Mouse (Mus musculus) hindbrain, postnatal 0 days (tissue): ENCODE data around the gene Yipf4. TPM values are rescaled to one million over a fixed set of nuclear protein-coding genes. Genes with fewer than 3 reads are reported as not detected.

Experiments used
- ATAC-seq: fragments of 200-750 bp; cut with Nextera tagmentation; 2 replicates; pipeline ENCODE4 v1.8.0; 2017; ENCODE audit warnings: mild to moderate bottlenecking, moderate TSS enrichment, moderate library complexity
- DNase-seq: peaks from one replicate; pipeline ENCODE4 v3.0.0-alpha.2; 2015; ENCODE audit warnings: low spot score
- H3K27ac ChIP-seq: fragments of 300-500 bp; sonication (generic); 2 replicates; pipeline ENCODE4 v1.5.1; 2014; ENCODE audit warnings: mild to moderate bottlenecking
- H3K27me3 ChIP-seq: fragments of 300-500 bp; sonication (generic); 2 replicates; pipeline ENCODE4 v1.6.1; 2014; ENCODE audit warnings: low read length, mixed read lengths; ENCODE audit not compliant: insufficient read depth
- H3K36me3 ChIP-seq: fragments of 300-500 bp; sonication (generic); 2 replicates; pipeline ENCODE4 v1.6.1; 2014; ENCODE audit warnings: low read length, mixed read lengths; ENCODE audit not compliant: insufficient read depth
- H3K4me1 ChIP-seq: fragments of 300-500 bp; sonication (generic); 2 replicates; pipeline ENCODE4 v1.6.1; 2014; ENCODE audit warnings: antibody characterized with exemption, low read length, mixed read lengths; ENCODE audit not compliant: insufficient read depth
- H3K4me2 ChIP-seq: fragments of 300-500 bp; sonication (generic); 2 replicates; pipeline ENCODE4 v1.6.1; 2014; ENCODE audit warnings: low read depth, mild to moderate bottlenecking, low read length, moderate library complexity, mixed read lengths
- H3K4me3 ChIP-seq: fragments of 300-500 bp; sonication (generic); 2 replicates; pipeline ENCODE4 v1.5.1; 2014; ENCODE audit warnings: low read length
- H3K9ac ChIP-seq: fragments of 300-500 bp; sonication (generic); replicated peaks from 2 replicates; pipeline ENCODE4 v1.6.1; 2014; ENCODE audit warnings: mild to moderate bottlenecking, low read length, moderate library complexity, mixed read lengths
- H3K9me3 ChIP-seq: fragments of 300-500 bp; sonication (generic); 2 replicates; pipeline ENCODE4 v1.6.1; 2016; ENCODE audit warnings: low read length, mixed read lengths
- CTCF ChIP-seq: IDR thresholded peaks from 2 replicates; pipeline ENCODE4 v1.5.1; 2016; ENCODE audit warnings: antibody characterized with exemption, control low read depth, low read depth
- WGBS: fragments of 180-500 bp; shearing (Covaris S2); extraction: QIAGEN DNeasy Blood & Tissue Kit; methylation state at CpG from one replicate; pipeline ENCODE4 v1.1.7; 2014; 5-methylcytosine and 5-hydroxymethylcytosine counted together
- polyA plus RNA-seq: library from polyadenylated mRNA; unstranded; fragments of >200 nt; fragmentation: Nextera tagmentation; extraction: Ambion mirVana; gene quantifications from 2 replicates; pipeline ENCODE4 v1.2.1, GENCODE M21; 2015
- total RNA-seq: library from RNA; depleted of rRNA; stranded (reverse); fragments of >200 nt; gene quantifications from 2 replicates; pipeline ENCODE4 v1.2.3, GENCODE M21; 2014; rRNA removed

The Yipf4 gene
- total and polyA plus RNA-seq, 2 experiments from 2014 or later: 43.3 to 53.5 TPM

- ATAC-seq (no peak), DNase-seq (no peak)
- no peak for TF ChIP-seq CTCF
- H3K9me3 ChIP-seq: no peaks in the 10 kb centered on the region
- H3K4me2 ChIP-seq: peak overlapping the region; percentile 81
- peak overlapping the region; percentile 100 for H3K4me3 ChIP-seq
- no peaks in the 10 kb centered on the region for H3K36me3 ChIP-seq
- H3K4me1 ChIP-seq: peaks cover 3% of the 10 kb centered on the region; the same call in 1 of the 2 replicates
- peak overlapping the region; percentile 97 for H3K9ac ChIP-seq
- H3K27ac ChIP-seq: no peak overlapping the region
- 20% methylated on average over 3 of the region's 3 CpGs for WGBS
- no peaks in the 10 kb centered on the region for H3K27me3 ChIP-seq
Measured at GRCm38 (mm10) chr17:74529533-74529824, 40.2 kb downstream of the Yipf4 start.

DNA sequence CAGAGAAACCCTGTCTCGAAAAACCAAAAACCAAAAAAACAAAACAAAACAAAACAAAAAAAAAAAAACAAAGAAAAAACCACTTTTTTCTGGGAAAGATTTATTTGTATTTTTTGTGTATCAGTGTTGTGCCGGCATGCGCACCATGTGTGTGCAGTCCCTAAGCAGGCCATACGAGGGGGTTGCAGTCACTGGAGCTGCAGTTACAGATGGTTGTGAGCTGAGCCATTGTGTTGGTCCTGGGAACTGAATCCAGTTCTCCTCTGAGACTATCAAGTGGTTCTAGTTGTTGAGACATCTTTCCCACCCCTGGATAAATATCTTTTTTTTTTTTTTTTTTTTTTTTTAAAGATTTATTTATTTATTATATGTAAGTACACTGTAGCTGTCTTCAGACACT, 45.7 kb downstream of the Yipf4 start:
- H3K27ac ChIP-seq: no peak overlapping the region
- DNase-seq (no peak), ATAC-seq (no peak)
- H3K4me2 ChIP-seq: no peak overlapping the region
- H3K27me3 ChIP-seq: no peaks in the 10 kb centered on the region
- H3K9ac ChIP-seq: no peak overlapping the region
- no peak for TF ChIP-seq CTCF
- H3K36me3 ChIP-seq: no peaks in the 10 kb centered on the region
- WGBS: 94% methylated on average over 4 of the region's 4 CpGs
- no peak overlapping the region for H3K4me3 ChIP-seq
- H3K9me3 ChIP-seq: no peaks in the 10 kb centered on the region
- H3K4me1 ChIP-seq: peaks cover 3% of the 10 kb centered on the region; the same call in 1 of the 2 replicates

DNA sequence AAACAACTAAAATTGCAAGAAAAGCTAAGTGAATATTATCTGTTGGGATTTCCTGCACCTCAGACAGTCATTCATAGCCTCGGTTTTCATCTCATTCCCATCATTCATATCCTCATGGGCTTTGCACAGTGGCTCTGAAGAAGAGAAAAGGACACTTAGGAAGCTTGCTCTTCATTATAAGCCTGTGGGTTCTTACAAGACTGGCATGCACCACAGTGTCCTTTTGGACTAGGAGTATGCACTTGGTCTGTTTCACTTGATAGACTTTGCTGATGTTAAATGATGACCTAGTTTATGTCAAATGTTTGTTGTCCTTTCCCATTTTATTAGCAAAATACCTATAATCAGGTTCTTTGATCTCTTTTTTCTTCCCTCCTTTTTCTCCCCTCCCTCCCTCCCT, 48.2 kb downstream of the Yipf4 start:
- H3K9ac ChIP-seq: no peak overlapping the region
- no peak overlapping the region for H3K4me2 ChIP-seq
- H3K36me3 ChIP-seq: no peaks in the 10 kb centered on the region
- DNase-seq: no peak
- ATAC-seq: no peak
- 72% methylated on average over 1 of the region's 1 CpGs for WGBS
- H3K27me3 ChIP-seq: no peaks in the 10 kb centered on the region
- no peak for TF ChIP-seq CTCF
- H3K4me1 ChIP-seq: no peaks in the 10 kb centered on the region
- H3K9me3 ChIP-seq: no peaks in the 10 kb centered on the region
- no peak overlapping the region for H3K4me3 ChIP-seq
- H3K27ac ChIP-seq: no peak overlapping the region

DNA sequence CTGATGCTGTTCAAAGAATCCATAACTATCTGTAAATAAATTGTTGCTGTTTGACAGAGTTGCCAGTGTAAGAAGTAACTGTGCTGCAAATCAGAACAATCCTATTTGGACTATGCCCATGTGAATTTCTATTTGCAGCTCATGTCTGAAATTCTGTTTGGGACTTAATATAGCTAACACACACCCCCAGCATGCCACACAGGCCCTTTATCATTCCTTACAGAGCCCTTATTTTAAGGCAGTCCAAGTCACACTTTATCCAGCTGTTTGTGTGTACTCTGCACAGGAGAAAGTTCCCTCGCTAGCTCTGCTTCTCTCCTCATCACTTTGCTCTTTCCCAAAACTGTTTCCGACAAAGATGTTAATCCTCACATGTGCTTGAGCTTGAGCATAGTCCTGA, 54.3 kb downstream of the Yipf4 start:
- no peak overlapping the region for H3K27ac ChIP-seq
- no peak overlapping the region for H3K4me3 ChIP-seq
- WGBS: 92% methylated on average over 2 of the region's 2 CpGs
- H3K9me3 ChIP-seq: no peaks in the 10 kb centered on the region
- no peaks in the 10 kb centered on the region for H3K4me1 ChIP-seq
- DNase-seq (no peak), ATAC-seq (no peak)
- H3K27me3 ChIP-seq: no peaks in the 10 kb centered on the region
- peaks cover 5% of the 10 kb centered on the region; the same call in 1 of the 2 replicates for H3K36me3 ChIP-seq
- no peak for TF ChIP-seq CTCF
- no peak overlapping the region for H3K9ac ChIP-seq
- H3K4me2 ChIP-seq: no peak overlapping the region

Other genes with a start within 250 kb of the Yipf4 start
- gene Memo1, start 194.0 kb upstream of the Yipf4 start, total RNA-seq: 51.9 and 60.2 TPM in 2 replicates
- gene Memo1, start 194.0 kb upstream of the Yipf4 start, polyA plus RNA-seq: 46.3 and 46.4 TPM in 2 replicates
- gene Dpy30, start 165.5 kb upstream of the Yipf4 start, total RNA-seq: 42.5 and 49.9 TPM in 2 replicates
- gene Dpy30, start 165.5 kb upstream of the Yipf4 start, polyA plus RNA-seq: 253 and 256 TPM in 2 replicates
- 92.2 and 96.7 TPM in 2 replicates for gene Spast, start 150.5 kb upstream of the Yipf4 start, total RNA-seq
- gene Spast, start 150.5 kb upstream of the Yipf4 start, polyA plus RNA-seq: 24.4 and 25.3 TPM in 2 replicates
- gene Slc30a6, start 93.9 kb upstream of the Yipf4 start, total RNA-seq: 22.1 and 23.5 TPM in 2 replicates
- 25.6 and 26.9 TPM in 2 replicates for gene Slc30a6, start 93.9 kb upstream of the Yipf4 start, polyA plus RNA-seq
- gene Nlrc4, start 30.4 kb upstream of the Yipf4 start, total RNA-seq: 0.37 TPM in 1 of 2 replicates, not detected in the other
- 0.24 and 0.38 TPM in 2 replicates for gene Nlrc4, start 30.4 kb upstream of the Yipf4 start, polyA plus RNA-seq
- gene Birc6, start 38.8 kb downstream of the Yipf4 start, total RNA-seq: 137 and 152 TPM in 2 replicates
- 96.6 and 107 TPM in 2 replicates for gene Birc6, start 38.8 kb downstream of the Yipf4 start, polyA plus RNA-seq
- 12.9 and 15.3 TPM in 2 replicates for gene Ttc27, start 228.2 kb downstream of the Yipf4 start, total RNA-seq
- 12.2 and 17.5 TPM in 2 replicates for gene Ttc27, start 228.2 kb downstream of the Yipf4 start, polyA plus RNA-seq